Mouse (Mus musculus) embryonic facial prominence, embryonic 11.5 days (tissue): ENCODE results near the gene Eif3l. TPM values are rescaled to one million over a fixed set of nuclear protein-coding genes. Genes with fewer than 3 reads are reported as not detected.

Experiments
- ATAC-seq: fragments of 200-750 bp; cut with Nextera tagmentation; replicated peaks from 2 replicates; pipeline ENCODE4 v1.8.0; 2017; ENCODE audit warnings: low read depth; ENCODE audit not compliant: insufficient number of reproducible peaks, low FRiP score, low TSS enrichment
- DNase-seq: peaks from one replicate; pipeline ENCODE4 v3.0.0-alpha.2; 2015; ENCODE audit warnings: low spot score
- H3K27ac ChIP-seq: fragments of 300-500 bp; sonication (generic); replicated peaks from 2 replicates; pipeline ENCODE4 v1.5.1; 2014; ENCODE audit warnings: mild to moderate bottlenecking, low read depth, low read length, control low read depth
- H3K27me3 ChIP-seq: fragments of 300-500 bp; sonication (generic); 2 replicates; pipeline ENCODE4 v1.6.1; 2014; ENCODE audit warnings: mild to moderate bottlenecking, low read length, moderate library complexity, mixed read lengths; ENCODE audit not compliant: control insufficient read depth, insufficient read depth
- H3K36me3 ChIP-seq: fragments of 300-500 bp; sonication (generic); replicated peaks from 2 replicates; pipeline ENCODE4 v1.6.1; 2014; ENCODE audit warnings: low read depth, mild to moderate bottlenecking, low read length, moderate library complexity, mixed read lengths; ENCODE audit not compliant: control insufficient read depth, insufficient read depth
- H3K4me1 ChIP-seq: fragments of 300-500 bp; sonication (generic); 2 replicates; pipeline ENCODE4 v1.6.1; 2014; ENCODE audit warnings: low read length, mixed read lengths; ENCODE audit not compliant: control insufficient read depth, insufficient read depth
- H3K4me2 ChIP-seq: fragments of 300-500 bp; sonication (generic); 2 replicates; pipeline ENCODE4 v1.6.1; 2014; ENCODE audit warnings: low read depth, mild to moderate bottlenecking, control low read depth, low read length, moderate library complexity
- H3K4me3 ChIP-seq: fragments of 300-500 bp; sonication (generic); 2 replicates; pipeline ENCODE4 v1.5.1; 2014; ENCODE audit warnings: low read depth, low read length, control low read depth
- H3K9ac ChIP-seq: fragments of 300-500 bp; sonication (generic); replicated peaks from 2 replicates; pipeline ENCODE4 v1.6.1; 2014; ENCODE audit warnings: mild to moderate bottlenecking, control low read depth, low read length
- H3K9me3 ChIP-seq: fragments of 300-500 bp; sonication (generic); replicated peaks from 2 replicates; pipeline ENCODE4 v1.6.1; 2016; ENCODE audit warnings: mild to moderate bottlenecking, low read length, inconsistent platforms, mixed read lengths; ENCODE audit not compliant: control insufficient read depth
- WGBS: fragments of 180-500 bp; shearing (Covaris S2); extraction: QIAGEN DNeasy Blood & Tissue Kit; methylation state at CpG from one replicate; pipeline ENCODE4 v1.1.7; 2014; 5-methylcytosine and 5-hydroxymethylcytosine counted together
- polyA plus RNA-seq: library from polyadenylated mRNA; unstranded; fragments of >200 nt; fragmentation: Nextera tagmentation; extraction: Ambion mirVana; gene quantifications from 2 replicates; pipeline ENCODE4 v1.2.1, GENCODE M21; 2014

The Eif3l gene
- polyA plus RNA-seq, 1 experiment from 2014 or later, result 286 TPM

DNA sequence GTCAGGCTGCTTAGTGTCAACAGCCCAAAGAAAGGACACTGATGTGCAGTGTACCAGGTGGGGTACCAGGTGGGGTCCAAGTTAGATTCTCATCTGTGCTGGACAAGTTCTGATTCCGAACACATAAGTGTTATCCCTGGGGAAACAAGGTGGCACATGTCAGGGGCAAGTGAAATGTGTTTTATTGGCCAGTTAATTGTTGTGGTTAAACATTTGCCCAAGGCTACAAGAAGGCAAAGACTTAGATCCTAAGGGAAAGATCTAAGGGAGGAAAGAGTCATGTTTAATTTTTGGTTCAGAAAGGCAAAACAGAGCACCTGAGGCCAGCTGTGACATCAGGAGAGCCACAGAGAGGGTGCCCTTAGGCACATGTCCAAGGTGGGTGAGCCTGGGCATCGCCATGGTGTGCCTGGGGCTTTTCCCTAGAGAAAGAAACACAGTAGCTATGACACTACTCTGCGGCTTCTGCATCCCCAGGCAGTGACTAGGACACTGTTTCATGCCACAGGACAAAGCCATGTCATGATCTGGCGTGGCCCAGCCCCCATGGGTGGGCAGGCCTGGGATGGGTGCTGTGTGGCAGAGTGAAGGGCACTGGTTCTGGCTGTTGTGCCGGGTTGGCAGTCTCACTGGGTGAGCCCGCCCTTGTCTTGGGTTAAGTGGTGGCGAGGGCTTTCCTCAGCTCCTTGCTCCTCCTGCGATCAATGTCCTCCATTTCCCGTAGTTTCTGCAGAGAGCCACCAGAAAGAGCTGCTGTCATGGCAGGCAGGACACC is 59.7 kb downstream of the Eif3l start:
- H3K9ac ChIP-seq, result no peak overlapping the region
- DNase-seq, result no peak
- no peak overlapping the region for H3K27ac ChIP-seq
- no peak overlapping the region for H3K4me3 ChIP-seq
- 81% methylated on average over 9 of the region's 9 CpGs for WGBS
- no peaks in the 10 kb centered on the region; the same call in none of the 2 replicates for H3K36me3 ChIP-seq
- H3K4me2 ChIP-seq, result no peak overlapping the region
- H3K9me3 ChIP-seq, result no peaks in the 10 kb centered on the region
- H3K27me3 ChIP-seq, result no peaks in the 10 kb centered on the region
- ATAC-seq, result no peak
- no peaks in the 10 kb centered on the region for H3K4me1 ChIP-seq

DNA sequence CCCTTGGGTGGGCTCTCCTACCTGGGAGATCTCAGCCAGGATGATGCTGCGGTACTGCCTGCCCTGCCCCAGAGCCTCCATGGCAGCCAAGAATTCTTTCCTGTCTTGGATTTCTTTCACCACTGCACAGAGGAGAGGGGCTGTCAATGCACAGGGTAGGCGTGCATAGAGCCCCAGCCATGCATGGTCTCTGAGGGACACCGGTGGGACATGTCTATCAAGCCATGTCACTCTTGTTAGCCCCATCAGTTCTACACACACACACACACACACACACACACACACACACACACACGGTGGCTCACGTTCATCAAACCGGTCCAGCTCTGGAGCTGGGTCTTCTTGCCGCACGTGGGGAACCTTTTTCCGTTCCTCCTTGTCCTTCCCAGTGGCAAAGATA is 60.4 kb downstream of the Eif3l start:
- no peak; the same call in 1 of the 2 replicates for ATAC-seq
- no peak for DNase-seq
- Histone ChIP-seq H3K4me3 (no peak overlapping the region), H3K9ac (no peak overlapping the region), H3K4me2 (no peak overlapping the region), H3K9me3 (no peaks in the 10 kb centered on the region), H3K27ac (no peak overlapping the region), H3K36me3 (no peaks in the 10 kb centered on the region; the same call in none of the 2 replicates), H3K4me1 (no peaks in the 10 kb centered on the region), H3K27me3 (no peaks in the 10 kb centered on the region)
- 75% methylated on average over 9 of the region's 9 CpGs for WGBS

DNA sequence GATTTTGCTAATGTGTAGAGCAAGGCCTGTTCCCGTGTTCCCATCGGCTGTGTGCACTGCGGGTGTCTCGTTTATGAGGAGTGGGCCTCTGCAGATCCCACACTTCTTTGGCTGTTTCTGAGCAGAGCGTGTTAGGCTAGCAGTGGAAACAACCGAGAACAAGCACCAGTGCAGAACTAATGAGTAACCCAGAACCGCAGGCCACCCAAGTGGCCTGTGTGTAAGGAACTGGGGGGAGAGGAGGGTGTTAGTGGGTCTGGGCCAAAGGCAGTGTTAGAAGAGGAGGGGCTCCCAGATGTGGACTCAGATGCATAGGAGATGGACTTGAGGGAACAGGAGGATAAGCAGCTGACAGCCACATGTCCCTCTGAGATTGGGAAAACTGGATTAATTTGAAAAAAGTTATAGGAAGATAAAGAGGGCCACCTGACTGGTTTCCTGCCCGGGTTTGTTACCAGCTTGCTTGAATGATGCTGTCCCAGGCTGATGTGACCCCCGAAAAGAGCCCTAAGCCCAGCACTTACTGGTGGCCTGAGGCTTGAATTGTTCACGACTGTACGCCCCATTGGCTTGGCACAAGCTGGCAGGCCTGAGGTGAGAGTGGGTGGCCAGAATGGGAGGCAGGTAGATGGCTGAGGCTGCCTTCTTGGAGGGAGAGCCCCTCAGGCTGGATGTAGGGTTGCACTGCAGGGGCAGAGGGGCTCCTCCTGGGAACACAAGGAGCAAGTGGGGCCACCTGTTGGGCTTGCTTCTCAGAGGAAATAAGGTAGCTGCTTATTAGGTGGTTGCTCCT is 61.0 kb downstream of the Eif3l start:
- no peak overlapping the region for H3K27ac ChIP-seq
- H3K4me1 ChIP-seq, result no peaks in the 10 kb centered on the region
- no peak overlapping the region for H3K4me3 ChIP-seq
- H3K9me3 ChIP-seq, result no peaks in the 10 kb centered on the region
- no peak overlapping the region for H3K9ac ChIP-seq
- no peaks in the 10 kb centered on the region for H3K27me3 ChIP-seq
- WGBS, result 71% methylated on average over 11 of the region's 11 CpGs
- no peak for ATAC-seq
- DNase-seq, result no peak
- H3K36me3 ChIP-seq, result no peaks in the 10 kb centered on the region; the same call in none of the 2 replicates
- H3K4me2 ChIP-seq, result no peak overlapping the region

DNA sequence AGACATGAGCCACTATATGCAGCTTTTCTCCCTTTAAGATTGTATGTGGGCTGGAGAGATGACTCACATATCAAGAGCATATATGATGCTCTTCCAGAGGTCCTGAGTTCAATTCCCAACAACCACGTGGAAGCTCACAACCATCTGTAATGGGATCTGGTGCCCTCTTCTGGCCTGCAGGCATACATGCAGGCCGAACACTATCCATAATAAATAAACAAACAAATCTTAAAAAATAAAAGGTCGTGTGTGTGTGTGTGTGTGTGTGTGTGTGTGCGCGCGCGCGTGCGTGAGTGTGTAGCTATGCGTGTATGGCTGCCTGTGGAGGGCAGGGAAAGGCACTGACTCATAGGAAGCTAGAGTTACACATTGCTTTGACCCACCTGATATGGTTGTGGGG is 64.7 kb downstream of the Eif3l start:
- Histone ChIP-seq H3K27ac (no peak overlapping the region), H3K9me3 (no peaks in the 10 kb centered on the region), H3K4me3 (no peak overlapping the region), H3K27me3 (no peaks in the 10 kb centered on the region), H3K4me2 (no peak overlapping the region), H3K4me1 (no peaks in the 10 kb centered on the region; the same call in 1 of the 2 replicates), H3K9ac (no peak overlapping the region), H3K36me3 (no peaks in the 10 kb centered on the region; the same call in 1 of the 2 replicates)
- DNase-seq (no peak), ATAC-seq (no peak)
- 64% methylated on average over 10 of the region's 10 CpGs for WGBS

DNA sequence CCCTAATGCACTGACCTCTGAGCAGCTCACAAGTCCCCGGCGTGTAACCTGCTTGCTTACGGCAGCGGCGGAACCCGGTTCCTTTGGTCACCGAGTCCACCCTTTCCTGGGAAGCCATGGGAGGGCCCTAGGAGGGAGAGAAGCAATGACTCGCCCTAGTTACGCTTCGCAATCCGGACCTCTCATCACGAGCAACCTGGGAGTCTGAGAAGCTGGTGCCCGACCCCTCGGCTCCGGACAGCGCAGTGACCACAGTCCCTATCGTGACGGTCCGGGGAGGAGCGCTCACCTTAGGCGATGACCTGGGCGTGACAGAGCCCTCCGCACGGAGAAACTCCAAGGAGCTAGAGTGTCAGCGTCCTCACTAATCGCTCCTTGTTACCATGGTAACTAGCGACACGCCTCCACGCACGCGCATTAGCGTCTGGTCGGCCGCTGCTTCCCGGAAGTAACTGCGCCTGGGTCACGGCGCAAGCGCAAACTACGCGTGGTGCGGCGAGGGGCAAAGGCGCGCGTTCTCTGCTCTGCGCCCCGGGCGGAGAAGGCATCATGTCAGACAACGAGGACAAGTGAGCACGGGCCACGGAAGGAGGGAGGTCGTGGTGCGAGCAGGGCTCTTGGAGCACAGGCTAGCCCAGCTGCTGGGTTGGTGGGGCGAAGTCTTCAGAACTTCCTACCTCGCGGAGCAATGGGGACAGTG is 66.0 kb downstream of the Eif3l start, which contains the start of the genes Polr2f and 1700088E04Rik:
Gene Polr2f, plus strand, starts transcription at position 144 of the 700 bp plus-strand sequence.
Gene 1700088E04Rik, minus strand, starts transcription at position 388 of the 700 bp plus-strand sequence.
- ATAC-seq, result peak; percentile 84
- DNase-seq, result peak; percentile 98
- under 1% methylated on average over 57 of the region's 57 CpGs for WGBS
- no peaks in the 10 kb centered on the region; the same call in 1 of the 2 replicates for H3K36me3 ChIP-seq
- peak within 1 kb of the TSS; percentile 87 for H3K4me3 ChIP-seq
- no peaks in the 10 kb centered on the region; the same call in 1 of the 2 replicates for H3K4me1 ChIP-seq
- H3K27ac ChIP-seq, result no peak within 1 kb of the TSS
- H3K9me3 ChIP-seq, result no peaks in the 10 kb centered on the region
- H3K4me2 ChIP-seq, result peak within 1 kb of the TSS; percentile 79
- no peaks in the 10 kb centered on the region for H3K27me3 ChIP-seq
- H3K9ac ChIP-seq, result peak within 1 kb of the TSS; percentile 79

DNA sequence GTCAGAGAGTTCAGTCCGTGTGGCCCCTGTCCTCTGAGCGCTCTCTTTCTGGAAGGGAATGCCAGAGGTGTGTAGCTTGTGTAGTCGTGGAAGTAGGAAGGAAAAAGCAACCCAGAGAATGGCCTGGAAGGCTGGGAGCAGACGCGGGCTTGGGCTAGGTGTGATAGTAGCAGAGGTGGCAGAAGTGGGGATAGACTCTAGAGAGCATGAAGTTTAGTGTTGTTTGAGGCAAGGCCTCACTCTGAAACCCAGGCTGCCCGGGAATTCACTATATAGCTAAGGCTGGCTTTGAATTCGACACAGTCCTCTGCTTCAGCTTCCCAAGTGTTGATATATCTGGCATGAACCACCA is 66.6 kb downstream of the Eif3l start:
- no peak overlapping the region for H3K27ac ChIP-seq

DNA sequence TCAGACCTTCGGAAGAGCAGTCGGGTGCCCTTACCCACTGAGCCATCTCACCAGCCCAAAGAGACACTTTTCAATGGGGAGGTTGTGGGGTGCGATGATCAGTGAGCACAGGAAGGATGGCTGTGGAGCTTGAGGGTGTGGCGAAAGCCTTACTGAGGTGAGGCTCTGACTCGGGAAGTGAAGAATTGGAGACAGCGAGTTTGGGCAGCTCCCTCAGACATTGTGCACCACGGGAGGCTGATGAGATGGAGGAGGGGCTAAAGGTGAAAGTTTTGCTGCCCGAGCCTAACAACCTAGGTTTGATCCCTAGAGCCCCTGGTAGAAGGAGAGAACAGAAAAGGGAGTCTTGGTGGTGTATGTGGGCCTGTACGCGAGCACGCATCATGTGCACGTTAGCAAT is 68.3 kb downstream of the Eif3l start:
- Histone ChIP-seq H3K27ac (no peak overlapping the region), H3K36me3 (no peaks in the 10 kb centered on the region; the same call in none of the 2 replicates), H3K27me3 (no peaks in the 10 kb centered on the region), H3K4me1 (no peaks in the 10 kb centered on the region; the same call in 1 of the 2 replicates), H3K4me2 (no peak overlapping the region), H3K9me3 (no peaks in the 10 kb centered on the region), H3K4me3 (no peak overlapping the region), H3K9ac (no peak overlapping the region)
- WGBS, result 86% methylated on average over 12 of the region's 12 CpGs
- DNase-seq (no peak), ATAC-seq (no peak)

More for the DNA sequence above, 66.6 kb downstream of the Eif3l start:
- H3K9me3 ChIP-seq, result no peaks in the 10 kb centered on the region
- WGBS, result 2% methylated on average over 7 of the region's 7 CpGs
- H3K36me3 ChIP-seq, result no peaks in the 10 kb centered on the region; the same call in 1 of the 2 replicates
- no peaks in the 10 kb centered on the region; the same call in 1 of the 2 replicates for H3K4me1 ChIP-seq
- peak overlapping the region; percentile 54 for H3K4me2 ChIP-seq
- peak overlapping the region; percentile 79 for H3K9ac ChIP-seq
- H3K27me3 ChIP-seq, result no peaks in the 10 kb centered on the region
- no peak for DNase-seq
- ATAC-seq, result 0 out of 2 replicates have a peak, but pooled peaks have one; percentile 30
- H3K4me3 ChIP-seq, result peak overlapping the region; percentile 87
